Mouse (Mus musculus): ENCODE measurements at regions not wholly inside any gene's neighbourhood (a gene's known extent, or its start where the extent isn't known, plus 50 kb on each side); places are given as distances from the start of the nearest gene placed in this dataset.
A peak's percentile ranks its signal among the peaks of the same experiment; 100 is the strongest.

DNA sequence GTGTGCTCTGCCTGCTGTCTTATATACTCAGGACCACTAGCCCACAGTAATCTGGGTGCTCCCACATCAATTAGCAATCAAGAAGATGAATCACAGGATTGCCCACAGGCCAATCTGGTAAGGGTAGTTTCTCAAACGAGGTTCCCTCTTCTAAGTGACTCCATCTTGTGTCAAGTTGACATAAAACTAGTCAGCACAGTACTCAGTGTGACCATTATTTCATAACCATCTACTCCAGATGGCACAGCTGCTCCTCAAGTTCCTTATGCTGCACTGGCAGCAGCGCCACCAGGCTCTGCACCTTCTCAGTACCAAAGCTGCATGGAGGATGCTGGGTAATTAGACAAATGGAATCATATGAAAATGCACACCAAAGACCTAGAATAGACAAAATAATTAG, 175.6 kb upstream of the B3galt2 start:
- no peak for DNase-seq (ENCODE audit: low spot score in 2 of 2)

DNA sequence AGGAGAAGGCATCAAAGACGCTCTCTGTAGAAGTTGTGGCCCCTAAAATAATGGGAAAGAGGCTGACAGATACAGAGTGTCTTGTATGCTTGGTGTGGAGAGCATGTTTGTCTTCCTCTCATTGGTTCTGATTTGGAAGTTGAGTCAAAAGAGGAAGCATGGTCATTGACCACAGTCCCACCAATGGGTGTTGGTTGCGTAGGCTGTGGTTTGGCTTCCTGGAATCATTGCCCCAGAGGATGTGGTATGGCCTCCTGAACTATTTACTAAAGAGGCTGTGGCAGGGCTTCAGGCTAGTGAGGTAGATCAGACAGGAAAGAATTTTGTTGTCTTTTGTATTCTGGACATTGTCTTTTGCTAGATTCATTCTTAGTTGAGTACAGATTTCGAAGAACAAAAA, 174.4 kb upstream of the B3galt2 start:
- DNase-seq (ENCODE audit: low spot score in 2 of 2): peak in 1 of 2 experiments; percentile 1

DNA sequence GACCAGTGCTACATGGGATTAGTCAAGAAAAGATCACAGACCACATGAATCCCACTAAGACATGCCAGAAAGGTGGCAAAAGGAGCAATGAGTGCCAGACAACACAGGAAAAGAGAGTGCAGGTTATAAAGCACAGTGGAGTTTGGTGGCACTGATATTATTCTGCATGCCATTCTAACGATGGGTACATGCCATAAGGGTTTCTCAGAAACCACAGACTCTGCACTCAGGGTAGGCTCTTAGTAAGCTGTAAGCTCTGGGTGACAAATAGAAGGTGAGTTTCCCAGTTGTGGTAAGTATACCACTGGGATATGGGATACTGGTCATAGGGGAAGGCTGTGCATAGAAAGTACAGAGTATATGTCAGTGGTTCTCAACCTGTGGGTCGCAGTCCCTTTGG, 165.1 kb upstream of the B3galt2 start:
- no peak for DNase-seq (ENCODE audit: low spot score in 2 of 2)

DNA sequence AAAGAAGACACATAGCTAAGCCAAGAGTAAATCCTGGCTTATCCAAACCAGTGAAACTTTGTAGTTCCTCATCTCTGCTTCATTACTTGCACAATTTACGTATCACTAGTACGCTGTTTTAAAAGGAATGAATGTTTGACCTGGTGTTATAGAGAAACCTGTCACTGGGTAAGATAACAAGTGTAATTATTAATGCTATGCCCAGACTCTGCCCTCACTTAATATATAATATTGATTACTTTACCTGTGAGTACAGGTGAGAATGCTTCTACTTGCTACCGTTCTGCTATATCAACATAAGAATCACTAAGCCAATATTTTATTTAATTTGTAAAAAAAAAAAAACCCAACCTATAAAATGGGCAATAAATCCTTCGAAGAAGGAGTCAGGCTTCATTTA, 157.1 kb upstream of the B3galt2 start:
- no peak for DNase-seq (ENCODE audit: low spot score in 2 of 2)

DNA sequence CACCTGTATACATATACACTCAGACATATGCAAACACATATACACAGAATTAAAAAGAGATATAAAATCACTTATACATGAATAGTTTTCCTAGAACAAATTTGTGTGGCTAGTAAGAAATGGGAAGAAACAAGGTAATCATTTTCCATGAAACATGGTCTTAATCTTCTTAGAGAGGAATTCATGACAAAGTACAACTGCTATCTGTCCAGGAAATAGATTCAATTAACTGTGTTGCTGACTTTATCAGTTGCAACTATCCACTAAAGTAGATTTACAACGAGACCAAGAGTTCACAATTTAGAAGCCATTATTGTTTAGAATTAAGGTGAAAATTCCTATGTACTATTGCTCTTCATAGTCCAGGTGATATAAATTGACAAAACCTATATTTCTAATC, 155.5 kb upstream of the B3galt2 start:
- DNase-seq (ENCODE audit: low spot score in 2 of 2): no peak

DNA sequence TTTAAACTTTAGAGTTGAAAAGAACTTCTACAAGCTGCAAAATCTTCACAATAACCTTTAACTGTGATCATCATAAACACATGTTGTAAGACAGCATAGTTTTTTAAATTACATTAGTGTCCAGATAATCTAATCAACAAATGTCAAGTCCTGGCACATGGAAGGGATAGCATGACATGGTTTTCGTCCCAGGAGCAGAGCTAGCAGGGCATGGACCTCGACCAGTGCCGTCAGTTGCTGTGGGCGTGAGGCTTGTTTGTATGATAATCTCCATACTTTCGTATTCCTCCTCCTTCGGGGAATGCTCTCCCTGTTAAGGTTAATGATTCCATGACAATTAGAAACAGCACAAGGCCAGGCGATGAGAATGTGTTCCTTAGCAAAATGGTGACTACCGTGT, 143.4 kb upstream of the B3galt2 start:
- no peak for DNase-seq (ENCODE audit: low spot score in 2 of 2)

DNA sequence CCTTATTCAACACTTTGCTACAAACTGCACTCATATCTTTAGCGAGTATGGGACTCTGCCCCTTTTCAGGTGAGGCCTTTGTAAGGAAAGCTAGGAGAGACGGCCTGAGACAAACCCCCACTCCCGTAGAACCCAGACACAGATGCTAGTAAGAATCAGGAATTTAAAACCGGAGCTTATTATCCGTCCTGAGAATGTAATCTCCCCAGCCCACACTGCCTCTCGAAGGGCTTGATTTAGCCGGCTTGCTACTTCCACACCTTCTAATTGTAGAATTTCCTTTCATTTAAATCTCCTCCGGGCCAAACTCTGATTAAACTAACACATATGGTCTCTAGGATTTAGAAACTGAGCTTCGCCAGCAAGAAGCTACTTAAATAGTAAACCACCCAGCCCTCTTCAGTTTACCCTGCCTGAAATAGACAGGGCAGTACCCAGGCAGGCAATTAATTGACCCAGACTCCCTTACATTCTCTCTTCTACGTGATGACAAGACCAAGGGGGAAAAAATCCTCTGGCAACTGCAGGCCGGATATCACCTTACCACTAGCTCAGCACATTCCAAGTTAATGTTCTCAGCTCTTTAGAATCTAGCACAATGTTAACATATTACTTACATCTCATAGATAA, 136.9 kb upstream of the B3galt2 start:
- DNase-seq (ENCODE audit: low spot score in 2 of 2): no peak

DNA sequence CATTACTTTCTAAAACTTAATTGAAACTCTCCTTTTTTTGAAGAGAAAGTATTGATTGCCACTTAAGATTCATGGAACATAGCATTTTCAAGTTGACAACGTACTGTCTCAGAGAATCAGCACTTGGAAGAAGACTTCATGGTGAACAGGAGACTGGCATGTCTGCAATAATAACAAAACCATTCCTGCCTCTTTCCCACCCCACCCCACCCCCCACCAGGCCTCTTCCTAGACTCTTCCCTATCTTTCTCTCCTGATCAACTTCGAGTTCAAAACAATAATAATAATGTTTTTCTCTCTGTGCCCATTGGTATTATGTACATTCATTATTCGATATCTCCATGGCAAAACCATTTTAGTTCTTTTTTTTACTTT, 136.4 kb upstream of the B3galt2 start:
- DNase-seq (ENCODE audit: low spot score in 2 of 2): no peak

- DNase-seq (ENCODE audit: low spot score in 2 of 2): no peak
Measured at GRCm38 (mm10) chr1:143505318-143505717, 135.1 kb upstream of the B3galt2 start.

DNA sequence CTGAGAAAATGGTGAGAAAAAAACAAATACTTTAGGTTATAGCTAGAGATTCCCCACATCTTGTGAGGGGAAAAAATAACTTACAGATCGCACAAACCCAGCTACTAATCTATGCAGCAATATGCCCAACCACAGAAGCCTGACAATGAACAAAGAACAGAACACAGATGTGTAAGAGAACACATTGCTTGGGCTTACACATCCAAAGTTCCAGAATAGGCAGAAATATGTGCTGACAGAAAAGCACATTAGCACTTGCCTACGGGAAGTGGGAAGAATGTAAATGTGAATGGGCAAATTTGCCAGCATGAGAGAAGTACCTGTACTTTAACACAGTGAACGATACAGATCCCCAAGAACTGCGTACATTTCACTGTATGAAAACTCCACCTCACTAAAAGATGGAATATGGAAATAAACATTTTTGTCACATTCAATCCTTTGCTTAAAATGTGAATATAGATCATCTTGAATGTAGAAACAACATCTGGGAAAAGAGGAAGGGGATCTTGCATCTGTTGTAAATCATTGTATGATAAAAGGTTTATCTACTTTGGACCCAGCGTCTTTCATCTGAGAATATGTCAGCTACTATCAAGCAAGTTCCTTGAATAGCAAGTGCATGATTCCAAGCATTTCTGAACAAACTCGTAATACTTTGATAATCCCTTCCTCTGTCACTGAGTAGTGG, 116.5 kb upstream of the B3galt2 start:
- no peak for DNase-seq (ENCODE audit: low spot score in 2 of 2)

DNA sequence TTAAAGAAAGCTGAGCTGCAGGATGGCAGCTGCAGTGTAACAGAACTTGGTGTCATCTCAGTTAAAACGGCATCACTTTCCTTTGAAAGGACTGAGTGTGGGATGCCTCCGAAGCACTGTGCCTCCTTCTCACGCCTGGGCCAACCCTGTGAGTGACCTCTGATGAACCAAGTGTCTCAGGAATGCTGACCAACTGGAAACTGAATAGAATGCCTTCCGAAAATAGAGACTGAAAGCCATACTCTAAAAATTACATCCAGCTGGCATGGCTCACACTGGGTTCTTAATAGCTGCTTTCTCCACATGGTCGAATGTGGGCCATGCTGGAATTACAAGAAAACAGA, 116.0 kb upstream of the B3galt2 start:
- DNase-seq (ENCODE audit: low spot score in 2 of 2): no peak

- no peak for DNase-seq (ENCODE audit: low spot score in 2 of 2)
Measured at GRCm38 (mm10) chr1:143540223-143540622, 100.2 kb upstream of the B3galt2 start.

DNA sequence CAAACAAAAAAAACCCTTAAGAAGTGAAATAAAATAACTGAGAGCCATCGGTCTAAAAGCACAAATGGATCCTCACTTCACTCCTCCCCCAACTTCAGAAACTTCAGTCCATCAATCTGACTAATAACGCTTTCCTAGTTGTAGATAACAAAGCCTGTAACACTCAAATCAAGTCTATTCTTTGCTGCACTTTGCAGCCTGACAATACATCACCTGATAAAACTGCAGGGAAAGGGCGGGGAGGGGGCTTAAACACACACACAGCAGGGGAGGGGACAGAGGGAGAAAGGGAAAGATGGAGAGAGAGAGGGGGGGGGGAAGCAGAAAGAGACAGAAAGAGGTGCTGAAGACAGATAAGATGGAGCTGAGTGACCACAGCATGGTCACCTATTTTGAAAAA, 99.8 kb upstream of the B3galt2 start:
- no peak for DNase-seq (ENCODE audit: low spot score in 2 of 2)
